Mouse (Mus musculus): Measurements from ENCODE around the gene Ttll11. TPM values are rescaled to one million over a fixed set of nuclear protein-coding genes. Genes with fewer than 3 reads are reported as not detected.

Gene Ttll11
- polyA plus RNA-seq, 1 experiment from 2014 or later = 1.3 TPM

DNA sequence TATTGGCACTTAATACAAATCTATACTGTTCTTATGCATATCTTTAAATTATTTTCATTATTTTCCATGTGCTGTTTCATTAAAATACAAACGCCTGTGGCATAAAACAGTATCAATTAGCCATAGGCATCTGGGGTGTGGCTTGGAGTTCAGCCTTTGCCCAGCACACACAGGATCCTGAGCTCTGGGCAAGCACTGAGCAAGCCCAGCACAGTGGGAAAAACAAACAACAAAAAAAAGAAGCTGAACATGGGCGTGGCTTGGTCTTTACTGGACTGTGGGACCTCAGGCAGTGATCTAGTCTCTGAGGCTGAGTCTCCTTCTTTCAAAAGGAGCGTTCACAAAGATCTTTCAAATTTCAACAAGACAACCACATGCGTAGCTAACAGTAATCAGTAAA, 116.4 kb downstream of the Ttll11 start:
- H3K9me3 ChIP-seq (replicated peaks) = no peaks in the 10 kb centered on the region
- H3K4me2 ChIP-seq = no peak overlapping the region
- H3K9ac ChIP-seq = no peak overlapping the region
- 62% methylated on average over 4 of the region's 4 CpGs for WGBS (ENCODE audit: insufficient replicate concordance)
- no peak overlapping the region for H3K4me3 ChIP-seq
- peaks cover 4% of the 10 kb centered on the region; the same call in 1 of the 2 replicates for H3K27me3 ChIP-seq (replicated peaks)
- no peaks in the 10 kb centered on the region for H3K4me1 ChIP-seq
- peak; percentile 54 for ATAC-seq
- no peak overlapping the region for H3K27ac ChIP-seq
- no peaks in the 10 kb centered on the region for H3K36me3 ChIP-seq

GRCm38 (mm10) chr2:35861185-35861584, 118.5 kb downstream of the Ttll11 start:
- no peak overlapping the region for H3K27ac ChIP-seq

GRCm38 (mm10) chr2:35860394-35860744, 119.3 kb downstream of the Ttll11 start:
- Histone ChIP-seq H3K27me3 (replicated peaks) (peaks cover 4% of the 10 kb centered on the region; the same call in 1 of the 2 replicates), H3K4me3 (no peak overlapping the region), H3K9me3 (replicated peaks) (no peaks in the 10 kb centered on the region), H3K9ac (no peak overlapping the region), H3K27ac (no peak overlapping the region), H3K4me1 (no peaks in the 10 kb centered on the region), H3K36me3 (no peaks in the 10 kb centered on the region), H3K4me2 (no peak overlapping the region)
- ATAC-seq = no peak
- WGBS (ENCODE audit: insufficient replicate concordance) = 21% methylated on average over 10 of the region's 10 CpGs

More at GRCm38 (mm10) chr2:35861185-35861584, 118.5 kb downstream of the Ttll11 start:
- peaks cover 4% of the 10 kb centered on the region; the same call in 1 of the 2 replicates for H3K27me3 ChIP-seq (replicated peaks)
- no peak overlapping the region for H3K9ac ChIP-seq
- H3K4me3 ChIP-seq = no peak overlapping the region
- no peak overlapping the region for H3K4me2 ChIP-seq
- H3K4me1 ChIP-seq = no peaks in the 10 kb centered on the region
- 72% methylated on average over 7 of the region's 7 CpGs for WGBS (ENCODE audit: insufficient replicate concordance)
- no peaks in the 10 kb centered on the region for H3K9me3 ChIP-seq (replicated peaks)
- no peaks in the 10 kb centered on the region for H3K36me3 ChIP-seq
- no peak for ATAC-seq

- Histone ChIP-seq H3K9me3 (replicated peaks) (no peaks in the 10 kb centered on the region), H3K36me3 (no peaks in the 10 kb centered on the region), H3K4me1 (no peaks in the 10 kb centered on the region), H3K27ac (no peak overlapping the region), H3K4me3 (no peak overlapping the region), H3K27me3 (replicated peaks) (peaks cover 4% of the 10 kb centered on the region; the same call in 1 of the 2 replicates), H3K4me2 (no peak overlapping the region), H3K9ac (no peak overlapping the region)
- WGBS (ENCODE audit: insufficient replicate concordance) = 62% methylated on average over 7 of the region's 7 CpGs
- ATAC-seq = no peak
These were observed 119.9 kb downstream of the Ttll11 start for GRCm38 (mm10) chr2:35859708-35860393.

DNA sequence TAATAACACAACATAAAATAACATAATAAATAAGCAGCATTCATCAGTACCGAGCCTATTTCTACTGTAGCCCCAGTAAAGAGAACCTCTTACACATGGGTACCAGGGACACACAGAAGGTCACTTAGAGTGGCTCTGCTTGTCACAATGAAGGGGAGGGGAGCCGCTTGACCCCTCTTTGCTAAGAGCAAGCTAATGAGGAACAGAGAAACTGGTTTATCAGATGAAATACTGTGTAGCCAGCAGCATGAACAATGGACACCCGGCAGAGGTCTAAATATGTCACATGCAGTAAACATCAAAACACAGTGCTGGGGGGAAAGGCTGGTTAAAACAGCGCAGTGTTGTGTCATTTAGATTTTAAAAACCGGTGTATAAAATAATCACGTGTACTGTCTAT, 121.4 kb downstream of the Ttll11 start:
- H3K4me1 ChIP-seq = no peaks in the 10 kb centered on the region
- H3K4me3 ChIP-seq = no peak overlapping the region
- H3K9me3 ChIP-seq (replicated peaks) = no peaks in the 10 kb centered on the region
- no peaks in the 10 kb centered on the region for H3K36me3 ChIP-seq
- H3K4me2 ChIP-seq = no peak overlapping the region
- no peak overlapping the region for H3K27ac ChIP-seq
- H3K9ac ChIP-seq = no peak overlapping the region
- H3K27me3 ChIP-seq (replicated peaks) = peaks cover 4% of the 10 kb centered on the region; the same call in 1 of the 2 replicates
- no peak for ATAC-seq
- WGBS (ENCODE audit: insufficient replicate concordance) = 66% methylated on average over 6 of the region's 6 CpGs

DNA sequence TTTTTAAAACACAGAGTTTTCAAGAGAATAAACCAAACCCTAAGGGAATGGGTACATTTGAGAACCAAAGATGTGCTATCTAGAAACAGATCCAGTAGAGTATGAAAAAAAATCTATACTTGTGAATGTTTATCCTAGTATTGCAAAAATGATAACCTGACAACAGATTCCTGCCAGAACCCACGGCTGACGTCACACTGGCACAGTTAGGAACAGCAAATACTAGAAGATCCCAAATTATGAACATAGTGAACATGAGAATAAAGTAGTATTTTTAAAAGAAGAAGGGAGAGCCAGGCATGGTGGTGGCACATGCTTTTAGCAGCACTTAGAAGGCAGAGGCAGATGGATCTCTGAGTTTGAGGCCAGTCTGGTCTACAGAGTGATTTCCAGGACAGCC, 122.8 kb downstream of the Ttll11 start:
- no peak for ATAC-seq
- peaks cover 6% of the 10 kb centered on the region for H3K27me3 ChIP-seq (replicated peaks)
- WGBS (ENCODE audit: insufficient replicate concordance) = 60% methylated on average over 2 of the region's 2 CpGs
- no peaks in the 10 kb centered on the region for H3K4me1 ChIP-seq
- H3K4me2 ChIP-seq = no peak overlapping the region
- no peak overlapping the region for H3K9ac ChIP-seq
- H3K4me3 ChIP-seq = no peak overlapping the region
- no peaks in the 10 kb centered on the region for H3K36me3 ChIP-seq
- no peak overlapping the region for H3K27ac ChIP-seq
- no peaks in the 10 kb centered on the region for H3K9me3 ChIP-seq (replicated peaks)

DNA sequence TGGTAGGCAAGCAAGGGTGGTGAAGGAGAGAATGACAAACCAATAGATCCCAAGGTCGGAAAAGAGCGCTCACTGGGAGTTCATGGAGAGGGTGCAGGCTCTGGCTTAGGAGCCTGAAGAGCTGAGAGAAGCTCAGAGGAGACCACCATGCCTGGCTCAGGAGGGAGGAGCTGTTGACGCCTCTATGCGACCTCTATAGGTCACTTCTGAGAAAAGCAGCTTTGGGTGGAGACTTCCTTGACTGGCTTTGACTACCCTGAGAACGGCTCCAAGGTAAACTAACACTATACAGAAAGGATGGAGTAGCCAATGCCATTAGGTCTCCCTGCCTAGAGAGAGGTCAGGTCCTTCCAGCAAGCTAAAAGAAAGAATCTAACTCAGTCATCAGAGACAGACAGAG, 124.8 kb downstream of the Ttll11 start:
- no peak for ATAC-seq
- Histone ChIP-seq H3K36me3 (no peaks in the 10 kb centered on the region), H3K4me1 (no peaks in the 10 kb centered on the region), H3K4me3 (no peak overlapping the region), H3K4me2 (no peak overlapping the region), H3K9ac (no peak overlapping the region), H3K27ac (no peak overlapping the region), H3K9me3 (replicated peaks) (no peaks in the 10 kb centered on the region), H3K27me3 (replicated peaks) (peaks cover 15% of the 10 kb centered on the region; the same call in 1 of the 2 replicates)
- 23% methylated on average over 5 of the region's 5 CpGs for whole genome bisulfite sequencing (ENCODE audit: insufficient replicate concordance)

- Histone ChIP-seq H3K4me2 (no peak overlapping the region), H3K9ac (no peak overlapping the region), H3K9me3 (replicated peaks) (no peaks in the 10 kb centered on the region), H3K27ac (no peak overlapping the region), H3K36me3 (no peaks in the 10 kb centered on the region), H3K4me3 (no peak overlapping the region), H3K4me1 (no peaks in the 10 kb centered on the region), H3K27me3 (replicated peaks) (peaks cover 15% of the 10 kb centered on the region; the same call in 1 of the 2 replicates)
- no peak for ATAC-seq
- WGBS (ENCODE audit: insufficient replicate concordance) = 59% methylated on average over 4 of the region's 4 CpGs
These were observed 126.7 kb downstream of the Ttll11 start for GRCm38 (mm10) chr2:35852971-35853370.

- no peak for ATAC-seq
- no peak overlapping the region for H3K27ac ChIP-seq
- H3K4me2 ChIP-seq = no peak overlapping the region
- peaks cover 15% of the 10 kb centered on the region; the same call in 1 of the 2 replicates for H3K27me3 ChIP-seq (replicated peaks)
- H3K36me3 ChIP-seq = no peaks in the 10 kb centered on the region
- no peaks in the 10 kb centered on the region for H3K4me1 ChIP-seq
- no peak overlapping the region for H3K4me3 ChIP-seq
- H3K9me3 ChIP-seq (replicated peaks) = no peaks in the 10 kb centered on the region
- WGBS (ENCODE audit: insufficient replicate concordance) = 55% methylated on average over 3 of the region's 3 CpGs
- H3K9ac ChIP-seq = no peak overlapping the region
These were observed 127.6 kb downstream of the Ttll11 start for GRCm38 (mm10) chr2:35852164-35852509.

- Histone ChIP-seq H3K9me3 (replicated peaks) (no peaks in the 10 kb centered on the region), H3K36me3 (no peaks in the 10 kb centered on the region), H3K27me3 (replicated peaks) (peaks cover 15% of the 10 kb centered on the region; the same call in 1 of the 2 replicates), H3K9ac (no peak overlapping the region), H3K4me2 (no peak overlapping the region), H3K4me3 (no peak overlapping the region), H3K4me1 (no peaks in the 10 kb centered on the region), H3K27ac (no peak overlapping the region)
- ATAC-seq = no peak
- WGBS (ENCODE audit: insufficient replicate concordance) = 48% methylated on average over 17 of the region's 17 CpGs
These were observed 128.1 kb downstream of the Ttll11 start for GRCm38 (mm10) chr2:35851420-35852163.

DNA sequence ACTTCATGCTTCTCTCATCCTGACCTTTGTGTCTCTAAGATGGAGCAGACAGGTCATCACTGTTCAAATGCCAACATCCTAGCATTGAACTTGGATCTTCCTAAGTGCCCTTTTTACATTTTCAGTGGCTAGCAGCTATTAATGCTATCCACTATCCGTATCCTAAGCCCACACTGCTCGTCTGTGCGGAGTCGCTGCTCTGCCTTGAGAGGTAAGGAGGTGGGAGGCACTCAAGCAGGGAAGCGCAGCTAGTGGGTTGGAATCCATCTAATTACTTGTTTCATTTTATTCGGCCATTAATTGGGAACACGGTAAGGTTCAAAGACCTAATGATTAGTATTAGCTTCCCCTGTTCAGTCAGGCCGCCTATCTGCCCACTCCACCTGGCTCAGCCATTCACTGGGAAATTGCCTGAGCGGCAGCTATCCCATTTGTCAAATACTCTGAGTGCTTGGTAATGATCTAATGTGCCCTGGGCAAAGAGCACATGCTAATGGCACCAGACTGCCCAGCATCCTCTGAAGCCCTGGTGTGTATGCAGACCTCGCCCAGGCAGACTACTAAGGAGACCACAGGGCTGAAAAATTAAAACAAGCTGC, 130.0 kb downstream of the Ttll11 start:
- H3K36me3 ChIP-seq = no peaks in the 10 kb centered on the region
- ATAC-seq = no peak
- no peak overlapping the region for H3K4me2 ChIP-seq
- no peak overlapping the region for H3K27ac ChIP-seq
- H3K4me3 ChIP-seq = no peak overlapping the region
- peaks cover 5% of the 10 kb centered on the region; the same call in 1 of the 2 replicates for H3K4me1 ChIP-seq
- no peaks in the 10 kb centered on the region for H3K9me3 ChIP-seq (replicated peaks)
- peaks cover 24% of the 10 kb centered on the region; the same call in 1 of the 2 replicates for H3K27me3 ChIP-seq (replicated peaks)
- 60% methylated on average over 10 of the region's 10 CpGs for WGBS (ENCODE audit: insufficient replicate concordance)
- H3K9ac ChIP-seq = no peak overlapping the region

Data from liver, embryonic 12.5 days (tissue).